Mouse (Mus musculus) heart, embryonic 16.5 days (tissue): ENCODE measurements around the gene Tsks. TPM values are rescaled to one million over a fixed set of nuclear protein-coding genes. Genes with fewer than 3 reads are reported as not detected.

ENCODE experiments used
- ATAC-seq: fragments of 200-750 bp; cut with Nextera tagmentation; replicated peaks from 2 replicates; pipeline ENCODE4 v1.8.0; 2017; ENCODE audit warnings: moderate number of reproducible peaks; ENCODE audit not compliant: insufficient read depth, low FRiP score; ENCODE audit errors: extremely low read depth
- H3K27ac ChIP-seq: fragments of 300-500 bp; sonication (generic); 2 replicates; pipeline ENCODE4 v1.5.1; 2014; ENCODE audit warnings: mild to moderate bottlenecking, low read length, control low read depth, moderate library complexity
- H3K27me3 ChIP-seq: fragments of 300-500 bp; sonication (generic); 2 replicates; pipeline ENCODE4 v1.6.1; 2014; ENCODE audit warnings: low read length, mixed read lengths; ENCODE audit not compliant: control insufficient read depth, insufficient read depth
- H3K36me3 ChIP-seq: fragments of 300-500 bp; sonication (generic); 2 replicates; pipeline ENCODE4 v1.6.1; 2014; ENCODE audit not compliant: control insufficient read depth, insufficient read depth
- H3K4me1 ChIP-seq: fragments of 300-500 bp; sonication (generic); 2 replicates; pipeline ENCODE4 v1.6.1; 2014; ENCODE audit warnings: low read length, mixed read lengths; ENCODE audit not compliant: control insufficient read depth, insufficient read depth
- H3K4me2 ChIP-seq: fragments of 300-500 bp; sonication (generic); 2 replicates; pipeline ENCODE4 v1.6.1; 2014; ENCODE audit warnings: low read depth, mild to moderate bottlenecking, control low read depth, low read length
- H3K4me3 ChIP-seq: fragments of 300-500 bp; sonication (generic); 2 replicates; pipeline ENCODE4 v1.5.1; 2014; ENCODE audit warnings: mild to moderate bottlenecking, control low read depth, low read length
- H3K9ac ChIP-seq: fragments of 300-500 bp; sonication (generic); 2 replicates; pipeline ENCODE4 v1.6.1; 2014; ENCODE audit warnings: low read length, control low read depth
- H3K9me3 ChIP-seq: fragments of 300-500 bp; sonication (generic); replicated peaks from 2 replicates; pipeline ENCODE4 v1.6.1; 2016; ENCODE audit warnings: low read length; ENCODE audit not compliant: control insufficient read depth
- WGBS: fragments of 180-500 bp; shearing (Covaris S2); extraction: QIAGEN DNeasy Blood & Tissue Kit; methylation state at CpG from one replicate; pipeline ENCODE4 v1.1.7; 2014; 5-methylcytosine and 5-hydroxymethylcytosine counted together
- polyA plus RNA-seq: library from polyadenylated mRNA; unstranded; fragments of >200 nt; fragmentation: Nextera tagmentation; extraction: Ambion mirVana; gene quantifications from 2 replicates; pipeline ENCODE4 v1.2.1, GENCODE M21; 2015

The Tsks gene
- polyA plus RNA-seq, 1 experiment from 2014 or later = 0.12 TPM

DNA sequence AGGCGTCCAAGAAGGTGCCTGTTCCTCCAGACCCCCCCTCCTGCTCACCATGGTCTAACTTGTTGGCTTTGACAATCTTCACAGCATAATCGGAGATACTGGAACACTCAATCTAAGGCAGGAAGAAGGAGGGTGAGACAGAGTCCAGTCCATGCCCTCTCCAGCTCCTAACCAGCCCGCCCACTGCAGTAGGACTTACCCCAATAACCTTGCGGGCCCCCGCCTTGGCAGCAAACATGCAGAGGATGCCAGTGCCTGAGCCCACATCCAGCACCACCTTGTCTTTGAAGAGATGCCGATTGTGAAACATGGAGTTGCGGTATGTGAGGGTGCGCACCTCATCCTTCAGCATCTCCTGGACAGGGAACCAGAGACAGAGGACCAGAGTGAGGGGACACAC is 38.5 kb downstream of the Tsks start:
- 91% methylated on average over 8 of the region's 8 CpGs for WGBS
- H3K27ac ChIP-seq = no peak overlapping the region
- peaks cover 15% of the 10 kb centered on the region for H3K4me1 ChIP-seq
- ATAC-seq = no peak
- peaks cover 51% of the 10 kb centered on the region for H3K36me3 ChIP-seq
- H3K4me3 ChIP-seq = no peak overlapping the region
- H3K4me2 ChIP-seq = no peak overlapping the region
- H3K9me3 ChIP-seq = no peaks in the 10 kb centered on the region
- H3K9ac ChIP-seq = no peak overlapping the region
- H3K27me3 ChIP-seq = no peaks in the 10 kb centered on the region

GRCm38 (mm10) chr7:44983085-44983484 is 40.1 kb downstream of the Tsks start:
- no peak overlapping the region for H3K9ac ChIP-seq
- H3K4me1 ChIP-seq = peaks cover 20% of the 10 kb centered on the region
- no peaks in the 10 kb centered on the region for H3K9me3 ChIP-seq
- no peak overlapping the region for H3K4me3 ChIP-seq
- ATAC-seq = no peak
- 27% methylated on average over 6 of the region's 6 CpGs for WGBS
- no peaks in the 10 kb centered on the region for H3K27me3 ChIP-seq
- H3K36me3 ChIP-seq = peaks cover 38% of the 10 kb centered on the region
- peak overlapping the region; percentile 26 for H3K27ac ChIP-seq
- H3K4me2 ChIP-seq = no peak overlapping the region

- Histone ChIP-seq H3K4me3 (peak overlapping the region; percentile 99; the same call in 1 of the 2 replicates), H3K4me2 (peak overlapping the region; percentile 82; the same call in 1 of the 2 replicates), H3K4me1 (peaks cover 27% of the 10 kb centered on the region), H3K9me3 (no peaks in the 10 kb centered on the region), H3K27me3 (no peaks in the 10 kb centered on the region), H3K36me3 (peaks cover 29% of the 10 kb centered on the region), H3K9ac (peak overlapping the region; percentile 41; the same call in 1 of the 2 replicates), H3K27ac (peak overlapping the region; percentile 97)
- ATAC-seq = no peak
- WGBS = 68% methylated on average over 7 of the region's 7 CpGs
These were observed 41.2 kb downstream of the Tsks start for GRCm38 (mm10) chr7:44983944-44984832.

- Histone ChIP-seq H3K4me1 (peaks cover 28% of the 10 kb centered on the region), H3K9me3 (no peaks in the 10 kb centered on the region), H3K4me2 (peak overlapping the region; percentile 82), H3K9ac (peak overlapping the region; percentile 41; the same call in 1 of the 2 replicates), H3K27me3 (no peaks in the 10 kb centered on the region), H3K27ac (peak overlapping the region; percentile 97), H3K4me3 (peak overlapping the region; percentile 99; the same call in 1 of the 2 replicates), H3K36me3 (peaks cover 24% of the 10 kb centered on the region)
- no peak for ATAC-seq
- WGBS = 35% methylated on average over 3 of the region's 3 CpGs
These were observed 41.8 kb downstream of the Tsks start for GRCm38 (mm10) chr7:44984833-44985164.

GRCm38 (mm10) chr7:44985595-44986191 is 42.7 kb downstream of the Tsks start:
- H3K4me2 ChIP-seq = peak overlapping the region; percentile 82
- H3K27ac ChIP-seq = peak overlapping the region; percentile 97
- no peak for ATAC-seq
- peak overlapping the region; percentile 99 for H3K4me3 ChIP-seq
- no peaks in the 10 kb centered on the region for H3K27me3 ChIP-seq
- no peaks in the 10 kb centered on the region for H3K9me3 ChIP-seq
- WGBS = under 1% methylated on average over 44 of the region's 45 CpGs
- peaks cover 22% of the 10 kb centered on the region for H3K36me3 ChIP-seq
- H3K4me1 ChIP-seq = peaks cover 28% of the 10 kb centered on the region
- peak overlapping the region; percentile 99 for H3K9ac ChIP-seq

- no peaks in the 10 kb centered on the region for H3K27me3 ChIP-seq
- peak; percentile 95 for ATAC-seq
- WGBS = under 1% methylated on average over 42 of the region's 42 CpGs
- H3K4me1 ChIP-seq = peaks cover 28% of the 10 kb centered on the region
- peaks cover 18% of the 10 kb centered on the region for H3K36me3 ChIP-seq
- H3K4me3 ChIP-seq = peak within 1 kb of the TSS; percentile 99
- H3K9me3 ChIP-seq = no peaks in the 10 kb centered on the region
- peak within 1 kb of the TSS; percentile 82 for H3K4me2 ChIP-seq
- peak within 1 kb of the TSS; percentile 99 for H3K9ac ChIP-seq
- peak within 1 kb of the TSS; percentile 97 for H3K27ac ChIP-seq
These were observed 43.3 kb downstream of the Tsks start, which contains the start of gene Prmt1 for GRCm38 (mm10) chr7:44986192-44986878. Prmt1 (minus strand) TSS chr7:44986568.

DNA sequence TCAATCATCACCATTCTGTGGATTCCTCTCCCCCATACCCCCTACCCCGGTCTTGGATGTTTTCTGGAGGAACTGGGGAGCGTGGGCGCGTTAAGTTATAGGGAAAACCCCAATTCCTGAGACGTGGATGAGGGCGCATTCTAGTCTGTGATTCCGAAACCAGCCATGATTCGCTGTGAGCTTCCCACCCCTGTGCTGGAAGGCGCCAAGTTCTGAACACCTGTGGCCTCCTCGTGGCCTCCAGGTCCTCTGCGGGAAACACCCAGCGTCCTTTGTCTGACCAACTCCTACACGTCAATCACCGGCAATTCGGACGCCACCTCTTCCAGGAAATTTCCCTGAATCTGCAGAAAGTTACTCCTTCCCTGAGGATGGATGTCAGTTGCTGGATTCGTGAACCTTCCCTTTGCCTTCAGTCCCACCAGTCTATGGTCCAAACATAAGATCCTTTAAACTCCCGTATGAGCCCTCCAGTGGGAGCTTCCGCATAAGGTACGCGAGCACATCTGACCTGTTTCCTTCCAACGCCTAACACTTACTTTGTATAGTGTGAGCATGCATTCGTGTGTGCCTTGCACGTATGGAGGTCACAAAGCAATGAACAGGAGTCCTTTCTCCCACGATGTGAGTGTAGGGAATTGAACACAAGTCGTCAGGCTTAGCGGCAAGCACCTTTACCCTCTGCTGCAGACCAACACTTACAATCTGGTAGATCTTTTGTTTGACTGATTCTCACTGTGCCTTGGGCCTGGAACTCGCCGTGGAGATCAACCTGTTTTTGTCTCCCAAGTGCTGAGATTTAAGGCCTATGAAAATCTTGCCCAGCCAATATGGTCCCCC is 44.1 kb downstream of the Tsks start:
- H3K27ac ChIP-seq = peak overlapping the region; percentile 94
- 0 out of 2 replicates have a peak, but pooled peaks have one; percentile 5 for ATAC-seq
- no peaks in the 10 kb centered on the region for H3K27me3 ChIP-seq
- H3K9me3 ChIP-seq = no peaks in the 10 kb centered on the region
- H3K9ac ChIP-seq = peak overlapping the region; percentile 81
- H3K4me3 ChIP-seq = peak overlapping the region; percentile 99
- under 1% methylated on average over 29 of the region's 29 CpGs for WGBS
- H3K4me1 ChIP-seq = peaks cover 28% of the 10 kb centered on the region
- H3K4me2 ChIP-seq = peak overlapping the region; percentile 75
- peaks cover 12% of the 10 kb centered on the region for H3K36me3 ChIP-seq

DNA sequence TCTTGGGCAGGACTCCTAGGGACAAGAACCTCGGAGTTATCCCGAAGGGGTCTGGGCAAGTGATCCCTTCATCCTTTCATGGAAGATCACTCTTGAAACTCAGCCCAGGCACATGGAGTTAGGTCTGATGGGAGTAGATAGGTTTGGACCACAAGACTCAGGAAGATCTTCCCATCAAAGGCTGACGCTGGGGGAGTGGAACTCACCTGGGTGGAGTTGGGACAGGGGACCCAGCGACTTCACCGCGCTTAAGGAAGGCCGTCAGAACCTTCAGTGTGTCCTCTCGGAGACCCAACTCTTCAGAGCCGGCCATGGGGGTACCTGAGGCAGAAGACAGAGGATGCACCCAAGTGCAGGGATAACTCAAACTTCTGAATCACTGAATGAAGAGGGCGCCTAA is 53.7 kb downstream of the Tsks start:
- ATAC-seq = no peak
- Histone ChIP-seq H3K27me3 (no peaks in the 10 kb centered on the region), H3K27ac (peak overlapping the region; percentile 93), H3K9me3 (no peaks in the 10 kb centered on the region), H3K4me2 (peak overlapping the region; percentile 73), H3K4me3 (peak overlapping the region; percentile 75), H3K36me3 (peaks cover 44% of the 10 kb centered on the region), H3K9ac (peak overlapping the region; percentile 87), H3K4me1 (peaks cover 36% of the 10 kb centered on the region)
- 10% methylated on average over 10 of the region's 10 CpGs for WGBS
